Mouse (Mus musculus) bone marrow macrophage, adult 2 months (primary cell): ENCODE results near the gene Gad1.

Experiments used
- CTCF ChIP-seq: IDR thresholded peaks from 2 replicates; pipeline ENCODE4 v1.5.1; 2012; ENCODE audit warnings: low read depth, mild to moderate bottlenecking, low read length, moderate library complexity
- POLR2A ChIP-seq: IDR thresholded peaks from 2 replicates; pipeline ENCODE4 v1.6.1; 2012; ENCODE audit warnings: mild to moderate bottlenecking, low read depth, low read length, borderline replicate concordance

- TF ChIP-seq POLR2A: no peak
- no peak for TF ChIP-seq CTCF
These were observed 78.4 kb downstream of the Gad1 start for GRCm38 (mm10) chr2:70631321-70631720.
